Mouse (Mus musculus) liver, embryonic 15.5 days (tissue): Measurements from ENCODE around the gene Zfp653. TPM values are rescaled to one million over a fixed set of nuclear protein-coding genes. Genes with fewer than 3 reads are reported as not detected.
A peak's percentile ranks its signal among the peaks of the same experiment; 100 is the strongest.

Experiments used
- ATAC-seq: fragments of 200-750 bp; cut with Nextera tagmentation; 2 replicates; pipeline ENCODE4 v1.8.0; 2017; ENCODE audit warnings: moderate number of reproducible peaks, mild to moderate bottlenecking, moderate library complexity; ENCODE audit not compliant: insufficient read depth
- H3K27ac ChIP-seq: fragments of 300-500 bp; sonication (generic); replicated peaks from 2 replicates; pipeline ENCODE4 v1.5.1; 2015; ENCODE audit warnings: mild to moderate bottlenecking, inconsistent platforms
- H3K27me3 ChIP-seq: fragments of 300-500 bp; sonication (generic); 2 replicates; pipeline ENCODE4 v1.6.1; 2015; ENCODE audit warnings: mild to moderate bottlenecking, inconsistent platforms
- H3K36me3 ChIP-seq: fragments of 300-500 bp; sonication (generic); replicated peaks from 2 replicates; pipeline ENCODE4 v1.6.1; 2015; ENCODE audit warnings: moderate library complexity, mild to moderate bottlenecking, inconsistent platforms
- H3K4me1 ChIP-seq: fragments of 300-500 bp; sonication (generic); replicated peaks from 2 replicates; pipeline ENCODE4 v1.6.1; 2015; ENCODE audit warnings: inconsistent platforms
- H3K4me2 ChIP-seq: fragments of 300-500 bp; sonication (generic); 2 replicates; pipeline ENCODE4 v1.6.1; 2015; ENCODE audit warnings: moderate library complexity, mild to moderate bottlenecking, inconsistent platforms
- H3K4me3 ChIP-seq: fragments of 300-500 bp; sonication (generic); replicated peaks from 2 replicates; pipeline ENCODE4 v1.5.1; 2015; ENCODE audit warnings: mild to moderate bottlenecking, inconsistent platforms
- H3K9ac ChIP-seq: fragments of 300-500 bp; sonication (generic); 2 replicates; pipeline ENCODE4 v1.6.1; 2015; ENCODE audit warnings: moderate library complexity, mild to moderate bottlenecking, inconsistent platforms
- H3K9me3 ChIP-seq: fragments of 300-500 bp; sonication (generic); replicated peaks from 2 replicates; pipeline ENCODE4 v1.6.1; 2016; ENCODE audit warnings: inconsistent platforms
- WGBS: fragments of 180-500 bp; shearing (Covaris S2); methylation state at CpG from one replicate; pipeline ENCODE4 v1.1.7; 2015; ENCODE audit warnings: mixed read lengths; ENCODE audit not compliant: insufficient replicate concordance; 5-methylcytosine and 5-hydroxymethylcytosine counted together
- polyA plus RNA-seq: library from polyadenylated mRNA; unstranded; fragments of >200 nt; fragmentation: Nextera tagmentation; extraction: Ambion mirVana; gene quantifications from 2 replicates; pipeline ENCODE4 v1.2.1, GENCODE M21; 2015

The Zfp653 gene
- polyA plus RNA-seq, 1 experiment from 2014 or later = 4.9 TPM

DNA sequence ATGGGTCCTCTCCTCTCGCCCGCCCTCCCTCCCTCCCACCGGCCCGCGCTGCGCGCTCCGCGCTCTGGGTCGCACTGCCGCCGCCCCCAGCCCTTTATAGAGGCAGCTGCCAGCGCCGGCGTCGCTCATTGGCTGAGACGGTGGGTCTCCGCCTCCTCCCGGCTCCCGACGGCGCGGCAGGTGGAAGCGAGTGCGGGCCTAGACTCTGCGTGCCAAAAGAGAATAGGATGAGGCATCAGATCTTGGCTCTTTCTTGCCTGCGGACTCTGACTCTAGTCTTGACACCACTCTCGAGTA, 19.3 kb downstream of the Zfp653 start, which contains the start of gene Elavl3:
Gene Elavl3 (minus strand): TSS at position 66 of the 297 bp plus-strand sequence.
- Histone ChIP-seq H3K27me3 (peaks cover 91% of the 10 kb centered on the region), H3K9ac (no peak within 1 kb of the TSS), H3K4me1 (peaks cover 45% of the 10 kb centered on the region), H3K9me3 (0 out of 2 replicates have a peak, but pooled peaks cover 3% of the 10 kb centered on the region), H3K27ac (no peak within 1 kb of the TSS), H3K4me2 (peak within 1 kb of the TSS; percentile 56), H3K4me3 (peak within 1 kb of the TSS; percentile 33), H3K36me3 (0 out of 2 replicates have a peak, but pooled peaks cover 1% of the 10 kb centered on the region)
- WGBS = 2% methylated on average over 28 of the region's 28 CpGs
- ATAC-seq = no peak

DNA sequence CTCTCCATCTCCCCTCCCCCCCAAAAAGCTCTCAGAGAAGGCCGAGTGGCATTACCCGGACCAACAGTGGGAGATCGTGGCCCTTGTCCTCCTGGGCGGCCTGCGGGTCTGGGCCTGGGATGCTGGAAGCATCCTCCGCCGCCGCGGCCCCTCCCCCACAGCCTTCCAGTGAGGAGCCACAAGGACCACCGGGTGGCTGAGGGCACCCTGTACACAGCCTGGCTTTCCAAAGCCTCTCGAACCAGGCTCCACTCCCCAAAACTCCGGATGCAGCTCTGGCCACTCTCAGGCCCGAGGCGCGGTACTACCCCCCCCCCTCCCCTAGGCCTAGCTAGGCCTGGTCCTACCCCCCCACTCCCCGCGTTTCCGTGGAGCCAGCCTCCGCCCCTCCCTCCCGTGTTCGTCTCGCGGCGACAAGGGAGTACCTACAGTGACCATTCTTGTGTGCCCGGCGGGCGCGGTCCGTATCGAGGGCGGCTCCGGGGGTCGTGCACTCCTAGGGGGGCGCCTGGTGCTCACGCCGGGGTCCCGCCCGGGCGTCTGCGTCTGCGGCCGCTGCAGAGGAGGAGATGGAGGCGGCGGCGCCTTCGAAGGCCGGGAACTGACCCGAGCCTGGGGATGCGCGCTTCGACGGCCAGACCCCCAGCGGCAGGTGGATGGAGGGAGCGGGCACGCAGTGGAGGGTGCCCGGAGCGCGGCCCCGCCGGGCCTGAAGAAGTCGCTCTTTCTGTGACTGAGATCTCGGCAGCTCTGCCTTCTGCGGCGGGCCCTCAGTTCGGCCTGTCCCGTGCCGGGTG, 19.8 kb downstream of the Zfp653 start:
- 2% methylated on average over 66 of the region's 67 CpGs for WGBS

DNA sequence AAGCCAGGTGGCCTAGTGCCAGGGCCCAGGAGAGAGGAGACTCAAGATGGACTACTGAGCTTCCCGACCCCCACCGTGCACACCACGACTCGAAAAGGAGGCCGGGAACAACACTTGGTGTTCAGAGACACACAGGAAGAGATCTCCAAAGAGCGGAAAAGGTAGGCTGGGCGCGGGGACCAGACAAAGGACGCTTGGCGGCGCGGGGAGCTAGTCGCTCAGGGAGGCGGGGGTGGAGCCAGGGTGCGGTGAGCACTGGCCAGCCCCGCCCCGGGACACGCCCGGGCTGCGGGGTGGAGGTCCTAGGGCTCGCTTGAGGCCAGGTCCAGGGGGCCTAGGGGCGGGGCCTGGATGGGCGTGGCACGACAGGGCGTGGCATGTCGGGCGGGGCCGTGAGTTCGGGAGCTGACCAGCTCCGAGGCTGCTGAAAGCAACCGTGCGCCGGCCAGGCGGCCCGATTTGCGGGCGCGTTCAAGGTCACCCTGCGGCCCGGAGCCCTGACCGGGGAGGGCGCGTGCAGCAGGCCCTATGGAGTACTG, 20.8 kb downstream of the Zfp653 start:
- peak overlapping the region; percentile 56 for H3K4me2 ChIP-seq
- peaks cover 92% of the 10 kb centered on the region for H3K27me3 ChIP-seq
- H3K9me3 ChIP-seq = 0 out of 2 replicates have a peak, but pooled peaks cover 3% of the 10 kb centered on the region
- no peaks in the 10 kb centered on the region for H3K36me3 ChIP-seq
- peaks cover 45% of the 10 kb centered on the region for H3K4me1 ChIP-seq
- 3% methylated on average over 43 of the region's 43 CpGs for WGBS
- peak; percentile 56 for ATAC-seq
- H3K9ac ChIP-seq = no peak overlapping the region
- H3K4me3 ChIP-seq = peak overlapping the region; percentile 33
- H3K27ac ChIP-seq = no peak overlapping the region

More for the DNA sequence above, 19.8 kb downstream of the Zfp653 start:
- Histone ChIP-seq H3K9me3 (0 out of 2 replicates have a peak, but pooled peaks cover 3% of the 10 kb centered on the region), H3K9ac (no peak overlapping the region), H3K27ac (no peak overlapping the region), H3K4me2 (peak overlapping the region; percentile 56), H3K4me1 (peaks cover 45% of the 10 kb centered on the region), H3K27me3 (peaks cover 91% of the 10 kb centered on the region), H3K4me3 (peak overlapping the region; percentile 33), H3K36me3 (no peaks in the 10 kb centered on the region)
- no peak for ATAC-seq

DNA sequence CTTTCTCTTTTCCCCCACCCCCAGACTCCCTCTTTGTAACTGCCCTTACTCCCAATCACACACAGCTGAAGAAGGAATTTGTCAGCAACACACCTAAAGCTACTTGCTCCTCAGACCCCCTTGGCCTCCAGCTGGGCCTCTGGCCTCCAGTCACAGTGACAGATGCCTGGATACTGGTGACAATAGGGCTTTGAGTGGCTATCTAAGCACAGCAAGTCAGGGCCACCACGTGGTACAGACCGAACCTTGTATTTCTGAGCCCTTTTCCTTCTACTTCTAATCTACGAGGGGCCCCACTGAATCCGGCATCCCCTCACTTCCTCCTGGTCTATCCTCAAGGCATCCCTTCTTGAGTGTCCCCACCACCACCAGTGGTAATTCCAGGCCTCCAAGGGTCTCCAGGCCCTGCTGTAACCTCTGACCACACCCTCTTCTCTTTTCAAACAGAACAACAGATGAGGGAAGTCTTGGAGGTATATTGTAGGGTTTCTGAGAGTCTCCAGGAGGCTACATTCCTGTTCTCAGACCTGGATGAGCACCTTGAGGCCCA, 21.4 kb downstream of the Zfp653 start:
- no peak overlapping the region for H3K27ac ChIP-seq
- peaks cover 39% of the 10 kb centered on the region for H3K4me1 ChIP-seq
- 41% methylated on average over 4 of the region's 4 CpGs for whole genome bisulfite sequencing
- H3K9me3 ChIP-seq = 0 out of 2 replicates have a peak, but pooled peaks cover 3% of the 10 kb centered on the region
- H3K4me2 ChIP-seq = no peak overlapping the region
- no peak overlapping the region for H3K9ac ChIP-seq
- no peak overlapping the region for H3K4me3 ChIP-seq
- peaks cover 91% of the 10 kb centered on the region for H3K27me3 ChIP-seq
- no peak for ATAC-seq
- H3K36me3 ChIP-seq = no peaks in the 10 kb centered on the region

DNA sequence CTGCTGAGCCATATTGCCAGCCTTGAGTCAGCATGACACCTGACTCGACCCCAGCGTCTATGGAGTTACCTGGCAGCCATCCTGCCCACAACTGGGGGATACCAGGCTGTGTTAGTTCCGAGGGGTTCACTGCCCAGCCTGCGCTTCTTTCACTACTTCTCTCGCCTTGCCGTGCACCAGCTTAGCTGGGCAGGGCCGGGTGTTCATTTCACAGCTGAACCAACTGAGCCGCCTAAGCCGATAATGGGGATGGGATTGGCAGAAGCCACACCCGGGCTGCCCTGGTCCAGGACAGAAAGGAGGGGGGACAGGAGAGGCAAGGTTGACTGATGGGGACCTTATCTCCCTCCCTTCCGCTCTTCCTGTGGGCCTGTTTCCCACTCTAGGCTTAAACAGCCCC, 21.9 kb downstream of the Zfp653 start:
- 61% methylated on average over 11 of the region's 11 CpGs for WGBS
- peaks cover 35% of the 10 kb centered on the region for H3K4me1 ChIP-seq

DNA sequence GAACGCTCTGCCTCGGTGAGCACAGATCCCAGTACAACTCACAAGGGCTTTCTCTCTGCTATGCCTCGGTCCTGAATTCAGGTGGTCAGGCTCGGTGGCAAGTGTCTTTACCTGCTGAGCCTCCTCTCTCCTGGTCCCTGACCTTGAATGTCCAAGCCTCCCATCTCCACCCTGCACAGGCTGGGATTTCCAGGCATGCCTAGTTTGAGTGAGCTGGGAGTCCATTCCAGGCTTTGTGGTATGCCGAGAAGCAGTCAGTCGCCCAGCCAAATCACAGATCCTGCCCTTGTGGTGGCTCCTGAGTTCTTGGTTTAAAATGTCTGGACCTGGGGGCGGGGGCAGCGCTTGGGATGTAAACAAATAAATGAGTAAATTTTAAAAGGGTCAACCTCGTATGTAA, 23.8 kb downstream of the Zfp653 start:
- Histone ChIP-seq H3K36me3 (no peaks in the 10 kb centered on the region), H3K9me3 (0 out of 2 replicates have a peak, but pooled peaks cover 3% of the 10 kb centered on the region), H3K27me3 (peaks cover 73% of the 10 kb centered on the region), H3K4me1 (peaks cover 32% of the 10 kb centered on the region), H3K4me3 (no peak overlapping the region), H3K27ac (no peak overlapping the region), H3K4me2 (no peak overlapping the region), H3K9ac (no peak overlapping the region)
- 31% methylated on average over 9 of the region's 9 CpGs for whole genome bisulfite sequencing
- no peak for ATAC-seq

More for the DNA sequence above, 21.9 kb downstream of the Zfp653 start:
- H3K27ac ChIP-seq = no peak overlapping the region
- ATAC-seq = no peak
- 0 out of 2 replicates have a peak, but pooled peaks cover 3% of the 10 kb centered on the region for H3K9me3 ChIP-seq
- H3K4me3 ChIP-seq = no peak overlapping the region
- H3K4me2 ChIP-seq = no peak overlapping the region
- H3K36me3 ChIP-seq = no peaks in the 10 kb centered on the region
- no peak overlapping the region for H3K9ac ChIP-seq
- peaks cover 91% of the 10 kb centered on the region for H3K27me3 ChIP-seq

DNA sequence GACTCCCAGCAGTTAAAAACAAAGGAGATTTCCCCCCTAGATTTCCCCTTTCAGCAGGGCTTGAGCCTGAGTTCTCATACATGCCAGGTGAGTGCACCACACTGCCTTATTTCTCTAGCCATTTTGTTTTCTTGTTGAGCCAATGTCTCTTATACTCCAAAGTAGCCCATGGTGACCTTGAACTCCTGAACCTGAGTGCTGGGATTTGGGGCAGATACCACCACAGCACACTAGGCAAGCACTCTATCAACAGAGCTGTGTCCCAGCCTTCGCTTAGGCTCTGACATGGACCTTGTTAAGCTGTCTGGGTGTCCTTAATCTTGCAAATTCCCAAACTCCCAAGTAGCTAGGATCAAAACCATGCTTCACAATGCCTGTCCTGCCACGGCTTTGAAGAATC, 29.3 kb downstream of the Zfp653 start:
- no peaks in the 10 kb centered on the region for H3K4me1 ChIP-seq
- no peak overlapping the region for H3K9ac ChIP-seq
- no peak overlapping the region for H3K27ac ChIP-seq
- H3K9me3 ChIP-seq = no peaks in the 10 kb centered on the region
- H3K4me2 ChIP-seq = no peak overlapping the region
- no peaks in the 10 kb centered on the region for H3K36me3 ChIP-seq
- WGBS = 39% methylated on average over 2 of the region's 2 CpGs
- H3K27me3 ChIP-seq = peaks cover 26% of the 10 kb centered on the region
- ATAC-seq = no peak
- no peak overlapping the region for H3K4me3 ChIP-seq

DNA sequence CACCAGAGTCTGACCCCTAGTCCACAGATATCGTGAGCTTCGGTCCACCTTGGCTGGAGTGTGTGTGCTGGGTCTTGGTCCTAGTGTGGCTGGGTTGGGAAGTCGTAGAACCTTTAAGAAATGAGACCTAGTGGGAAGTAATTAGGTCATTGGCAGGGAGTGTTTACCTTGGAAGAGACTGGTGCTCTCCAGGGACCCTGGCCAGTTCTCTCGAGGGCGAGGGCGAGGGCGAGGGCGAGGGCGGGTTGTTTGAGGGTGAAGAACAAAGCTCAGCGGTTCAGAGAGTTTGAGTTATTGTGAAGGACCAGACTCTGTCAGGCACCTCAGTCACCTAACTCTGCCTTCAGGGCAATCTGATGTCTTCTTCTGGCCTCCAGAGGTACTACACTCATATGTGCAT, 33.4 kb downstream of the Zfp653 start:
- Histone ChIP-seq H3K9me3 (no peaks in the 10 kb centered on the region), H3K4me1 (no peaks in the 10 kb centered on the region), H3K36me3 (no peaks in the 10 kb centered on the region), H3K27ac (no peak overlapping the region), H3K9ac (no peak overlapping the region), H3K4me3 (no peak overlapping the region), H3K27me3 (peaks cover 17% of the 10 kb centered on the region), H3K4me2 (no peak overlapping the region)
- 56% methylated on average over 10 of the region's 10 CpGs for WGBS
- no peak for ATAC-seq

DNA sequence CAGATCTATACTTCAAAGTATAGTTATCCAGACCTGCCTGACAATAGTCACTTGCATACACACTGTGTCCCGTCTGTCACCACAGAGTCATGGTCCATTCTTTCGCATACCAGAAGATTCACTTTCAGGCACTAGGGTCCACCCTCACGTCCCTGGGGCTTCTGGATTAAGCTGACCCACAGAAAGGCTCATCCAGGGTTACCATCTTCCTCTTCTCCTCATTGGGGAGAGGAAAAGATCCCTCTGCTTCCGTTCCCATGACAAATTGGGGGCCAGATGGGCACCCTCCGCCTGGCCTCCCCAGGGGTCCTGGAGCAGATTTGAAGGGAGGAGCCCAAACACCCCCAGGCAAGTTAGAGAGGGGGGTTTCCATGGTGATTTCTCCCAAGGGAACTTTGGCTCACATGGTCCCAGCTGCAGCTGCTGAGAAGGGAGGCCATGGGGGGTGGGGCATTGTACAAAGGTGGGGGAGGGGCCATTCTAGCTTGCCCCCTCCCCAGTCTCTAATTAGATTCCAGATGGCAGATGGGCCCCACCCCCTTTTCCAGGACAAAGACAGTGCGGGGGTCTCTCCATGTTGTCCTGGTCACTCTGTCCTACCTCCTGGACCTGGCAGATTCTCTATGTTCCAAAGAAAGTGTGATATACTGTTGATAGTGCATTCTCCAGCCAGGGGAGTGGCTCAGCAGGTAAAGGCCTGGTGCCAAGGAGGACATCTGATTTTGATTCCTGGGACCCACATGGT, 35.7 kb downstream of the Zfp653 start:
- 50% methylated on average over 6 of the region's 6 CpGs for WGBS

DNA sequence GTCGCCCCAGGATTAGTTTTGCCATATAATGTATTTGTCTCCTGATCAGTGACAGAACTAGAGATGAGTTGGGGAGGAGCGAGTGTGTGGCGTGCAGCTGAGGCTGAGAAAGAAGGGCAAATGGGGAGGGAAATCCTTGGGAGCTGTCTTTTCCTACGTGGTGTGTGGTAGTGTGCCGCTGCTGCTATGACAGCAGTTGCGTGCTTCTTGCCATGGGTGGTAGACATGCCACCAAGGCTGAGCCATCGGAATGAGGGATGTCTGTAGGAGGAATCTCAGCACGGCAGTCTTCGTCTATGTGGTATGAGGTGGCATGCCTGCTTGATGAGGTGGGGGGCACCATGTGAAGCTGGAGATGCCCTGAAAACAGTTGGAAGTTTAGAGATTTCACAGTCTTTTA, 40.8 kb downstream of the Zfp653 start:
- H3K4me1 ChIP-seq = 0 out of 2 replicates have a peak, but pooled peaks cover 2% of the 10 kb centered on the region
- H3K27ac ChIP-seq = no peak overlapping the region
- ATAC-seq = no peak
- H3K4me2 ChIP-seq = no peak overlapping the region
- WGBS = 73% methylated on average over 9 of the region's 9 CpGs
- no peak overlapping the region for H3K9ac ChIP-seq
- H3K27me3 ChIP-seq = peaks cover 1% of the 10 kb centered on the region
- H3K4me3 ChIP-seq = no peak overlapping the region
- H3K36me3 ChIP-seq = no peaks in the 10 kb centered on the region
- H3K9me3 ChIP-seq = no peaks in the 10 kb centered on the region

More for the DNA sequence above, 35.7 kb downstream of the Zfp653 start:
- Histone ChIP-seq H3K27ac (no peak overlapping the region), H3K4me1 (no peaks in the 10 kb centered on the region), H3K9ac (no peak overlapping the region), H3K36me3 (no peaks in the 10 kb centered on the region), H3K4me3 (no peak overlapping the region), H3K9me3 (no peaks in the 10 kb centered on the region), H3K27me3 (peaks cover 14% of the 10 kb centered on the region), H3K4me2 (no peak overlapping the region)
- no peak for ATAC-seq

DNA sequence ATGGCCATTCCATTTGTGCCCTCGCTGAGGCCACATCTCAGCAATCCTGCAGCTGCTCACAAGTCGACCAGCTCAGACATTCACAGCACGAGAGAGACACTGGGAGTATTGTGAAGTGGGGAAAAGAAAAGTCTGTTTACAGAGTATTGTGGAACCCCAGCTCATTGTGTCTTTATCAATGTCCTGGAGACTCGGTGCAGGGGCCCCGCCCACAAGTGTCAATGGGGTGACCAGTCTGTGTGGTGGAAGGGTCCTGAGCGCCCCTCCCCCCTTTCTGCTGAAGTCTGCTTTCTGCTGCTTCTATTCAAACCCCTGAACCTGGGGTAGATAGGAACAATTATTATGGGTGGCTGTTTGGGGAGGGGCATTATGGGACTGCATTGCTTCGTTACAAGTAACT, 42.7 kb downstream of the Zfp653 start:
- no peak overlapping the region for H3K9ac ChIP-seq
- H3K36me3 ChIP-seq = no peaks in the 10 kb centered on the region
- no peak overlapping the region for H3K4me2 ChIP-seq
- 0 out of 2 replicates have a peak, but pooled peaks cover 2% of the 10 kb centered on the region for H3K4me1 ChIP-seq
- WGBS = 39% methylated on average over 7 of the region's 7 CpGs
- ATAC-seq = no peak
- no peaks in the 10 kb centered on the region for H3K27me3 ChIP-seq
- no peak overlapping the region for H3K27ac ChIP-seq
- H3K4me3 ChIP-seq = no peak overlapping the region
- no peaks in the 10 kb centered on the region for H3K9me3 ChIP-seq
